Mouse (Mus musculus) ES-Bruce4 (cell line): ENCODE measurements at regions not wholly inside any gene's neighbourhood (a gene's known extent, or its start where the extent isn't known, plus 50 kb on each side); places are given as distances from the start of the nearest gene placed in this dataset.

Source experiments
- H3K27ac ChIP-seq: 2 replicates; pipeline ENCODE4 v1.5.1; 2012; ENCODE audit warnings: low read length, inconsistent platforms; ENCODE audit not compliant: insufficient read depth
- H3K27me3 ChIP-seq: 2 replicates; pipeline ENCODE4 v1.6.1; 2012; ENCODE audit warnings: mild to moderate bottlenecking, low read length, inconsistent platforms; ENCODE audit not compliant: control insufficient read depth, poor library complexity, insufficient read depth, severe bottlenecking
- H3K36me3 ChIP-seq: 2 replicates; pipeline ENCODE4 v1.6.1; 2012; ENCODE audit warnings: inconsistent platforms, mild to moderate bottlenecking, low read length, moderate library complexity; ENCODE audit not compliant: control insufficient read depth, poor library complexity, insufficient read depth, severe bottlenecking
- H3K4me1 ChIP-seq: one replicate; pipeline ENCODE4 v1.8.1; 2011; ENCODE audit warnings: low read length; ENCODE audit not compliant: control insufficient read depth, insufficient read depth
- H3K4me3 ChIP-seq: 2 replicates; pipeline ENCODE4 v1.5.1; 2011; ENCODE audit warnings: low read depth, mild to moderate bottlenecking, low read length
- H3K9ac ChIP-seq: 2 replicates; pipeline ENCODE4 v1.6.1; 2012; ENCODE audit warnings: low read depth, mild to moderate bottlenecking, inconsistent platforms; ENCODE audit not compliant: poor library complexity, severe bottlenecking
- H3K9me3 ChIP-seq: replicated peaks from 2 replicates; pipeline ENCODE4 v1.6.1; 2012; ENCODE audit warnings: mild to moderate bottlenecking, low read length, inconsistent platforms; ENCODE audit not compliant: control insufficient read depth, poor library complexity, insufficient read depth, severe bottlenecking
- CTCF ChIP-seq: IDR thresholded peaks from one replicate; pipeline ENCODE4 v1.8.1; 2011; ENCODE audit warnings: low read depth, low read length
- EP300 ChIP-seq: IDR thresholded peaks from 2 replicates; pipeline ENCODE4 v1.6.1; 2011; ENCODE audit warnings: low read depth, low read length; ENCODE audit not compliant: insufficient read depth
- POLR2A ChIP-seq: IDR thresholded peaks from one replicate; pipeline ENCODE4 v1.8.1; 2011; ENCODE audit warnings: low read length; ENCODE audit not compliant: insufficient read depth

DNA sequence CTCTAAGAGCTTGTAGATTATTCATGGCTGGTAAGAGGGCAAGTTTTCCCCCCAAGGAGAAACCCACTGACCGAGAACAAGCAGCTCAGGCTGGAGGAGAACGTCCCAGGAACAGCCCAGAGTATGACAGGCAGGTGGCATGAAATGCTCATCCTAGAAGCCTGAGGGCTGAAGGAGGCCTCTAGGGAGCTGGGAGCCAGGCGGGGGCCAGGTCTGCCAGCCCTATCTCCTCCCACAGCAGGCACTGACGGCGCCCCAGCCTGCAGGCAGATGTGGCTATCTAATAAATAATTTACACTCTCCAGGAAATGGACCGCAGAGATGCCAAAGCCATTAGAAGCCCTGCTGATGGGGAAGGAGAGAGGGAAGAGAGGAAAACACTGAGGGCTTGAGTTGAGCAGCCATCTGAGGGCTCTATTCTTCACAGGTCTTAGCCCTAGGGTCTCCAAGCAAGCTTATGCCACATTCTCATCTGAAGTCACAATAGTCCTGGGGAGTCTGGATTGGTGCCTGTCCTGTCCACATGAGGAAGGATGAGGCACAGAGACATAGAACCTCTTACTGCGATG lies 176.1 kb downstream of the Mycn start:
- Histone ChIP-seq H3K36me3 (no peaks in the 10 kb centered on the region), H3K4me1 (no peaks in the 10 kb centered on the region), H3K4me3 (no peak overlapping the region), H3K9me3 (0 out of 2 replicates have a peak, but pooled peaks cover 2% of the 10 kb centered on the region), H3K27me3 (no peaks in the 10 kb centered on the region), H3K27ac (no peak overlapping the region), H3K9ac (no peak overlapping the region)
- no peak for TF ChIP-seq POLR2A
- TF ChIP-seq EP300 = no peak
- TF ChIP-seq CTCF = no peak

DNA sequence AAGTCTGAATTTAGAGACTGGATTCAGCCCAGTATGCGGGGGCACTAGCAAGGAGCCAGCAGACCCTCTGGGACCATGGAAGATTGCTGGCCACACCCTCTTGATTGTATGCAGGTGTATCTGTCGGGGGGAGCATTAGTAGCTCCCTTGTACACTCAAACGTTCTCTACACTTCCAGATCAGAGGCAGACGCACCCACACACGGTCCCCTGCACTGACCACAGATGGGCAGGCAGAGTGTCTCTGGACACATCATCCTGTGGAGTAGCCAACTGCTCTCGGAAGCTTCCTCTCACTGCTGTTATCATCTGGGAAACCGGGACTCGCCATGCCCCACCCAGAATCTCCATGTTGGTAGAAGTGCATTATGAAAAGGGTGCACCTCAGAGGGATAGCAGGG lies 176.7 kb downstream of the Mycn start:
- H3K9me3 ChIP-seq = 0 out of 2 replicates have a peak, but pooled peaks cover 4% of the 10 kb centered on the region
- no peak overlapping the region for H3K4me3 ChIP-seq
- no peaks in the 10 kb centered on the region for H3K4me1 ChIP-seq
- H3K9ac ChIP-seq = no peak overlapping the region
- no peaks in the 10 kb centered on the region for H3K27me3 ChIP-seq
- no peak overlapping the region for H3K27ac ChIP-seq
- no peak for TF ChIP-seq POLR2A
- no peak for TF ChIP-seq CTCF
- no peak for TF ChIP-seq EP300
- H3K36me3 ChIP-seq = no peaks in the 10 kb centered on the region

DNA sequence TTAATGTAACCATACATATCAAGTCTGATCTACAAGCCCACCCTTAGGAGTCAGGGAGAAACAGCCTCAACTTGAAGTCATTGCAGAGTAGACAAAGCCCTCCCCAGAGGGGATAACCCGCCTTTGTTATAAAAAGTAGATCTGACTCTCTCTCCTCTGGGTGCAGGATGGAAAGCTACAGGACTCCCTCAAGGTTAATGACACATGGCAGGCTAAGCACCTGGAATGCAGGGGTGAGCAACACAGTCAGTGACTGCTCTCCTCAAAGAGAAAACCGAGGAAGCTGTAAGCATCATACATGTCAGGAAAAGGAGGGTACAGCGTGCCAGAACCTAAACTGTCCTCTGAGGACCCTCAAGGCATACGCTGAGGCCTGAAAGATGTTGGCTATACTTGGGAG lies 177.1 kb downstream of the Mycn start:
- H3K9ac ChIP-seq = no peak overlapping the region
- TF ChIP-seq EP300 (no peak), POLR2A (no peak)
- no peaks in the 10 kb centered on the region for H3K27me3 ChIP-seq
- no peaks in the 10 kb centered on the region for H3K4me1 ChIP-seq
- no peaks in the 10 kb centered on the region for H3K36me3 ChIP-seq
- no peak overlapping the region for H3K27ac ChIP-seq
- H3K4me3 ChIP-seq = no peak overlapping the region
- H3K9me3 ChIP-seq = 0 out of 2 replicates have a peak, but pooled peaks cover 4% of the 10 kb centered on the region

DNA sequence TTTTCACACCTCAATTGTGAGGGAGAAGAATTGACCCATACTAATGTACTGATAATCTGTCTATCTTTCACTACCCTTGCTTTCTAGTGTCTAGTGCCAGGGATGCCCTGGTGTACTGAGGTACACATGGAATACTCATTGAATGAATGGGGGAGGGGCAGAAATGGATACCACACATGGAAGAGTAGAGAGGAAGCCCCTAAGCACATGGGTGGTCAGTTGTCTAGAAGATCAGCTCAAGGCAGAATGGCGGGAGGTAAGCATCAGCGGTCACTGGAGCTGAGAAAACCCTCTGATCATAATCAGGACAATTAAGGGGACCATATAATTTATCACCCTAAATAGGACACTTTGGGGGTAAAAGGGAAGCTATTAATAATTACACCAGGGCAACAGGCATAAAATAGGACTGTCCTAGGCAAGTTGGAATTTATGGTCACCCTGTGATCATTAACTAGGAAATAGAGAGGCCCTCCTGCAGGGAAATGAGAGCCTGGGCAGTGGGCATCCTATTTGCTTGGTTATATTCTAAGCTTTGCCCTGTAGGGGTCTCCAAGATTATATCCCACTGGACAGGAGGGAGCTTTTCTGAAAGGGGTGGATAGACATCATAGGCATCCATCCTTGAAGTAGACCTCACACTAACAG lies 185.3 kb downstream of the Mycn start:
- Histone ChIP-seq H3K9ac (no peak overlapping the region), H3K4me3 (no peak overlapping the region), H3K27ac (no peak overlapping the region), H3K4me1 (no peaks in the 10 kb centered on the region), H3K9me3 (0 out of 2 replicates have a peak, but pooled peaks cover 4% of the 10 kb centered on the region), H3K27me3 (no peaks in the 10 kb centered on the region), H3K36me3 (no peaks in the 10 kb centered on the region)
- no peak for TF ChIP-seq POLR2A
- no peak for TF ChIP-seq EP300
- no peak for TF ChIP-seq CTCF

DNA sequence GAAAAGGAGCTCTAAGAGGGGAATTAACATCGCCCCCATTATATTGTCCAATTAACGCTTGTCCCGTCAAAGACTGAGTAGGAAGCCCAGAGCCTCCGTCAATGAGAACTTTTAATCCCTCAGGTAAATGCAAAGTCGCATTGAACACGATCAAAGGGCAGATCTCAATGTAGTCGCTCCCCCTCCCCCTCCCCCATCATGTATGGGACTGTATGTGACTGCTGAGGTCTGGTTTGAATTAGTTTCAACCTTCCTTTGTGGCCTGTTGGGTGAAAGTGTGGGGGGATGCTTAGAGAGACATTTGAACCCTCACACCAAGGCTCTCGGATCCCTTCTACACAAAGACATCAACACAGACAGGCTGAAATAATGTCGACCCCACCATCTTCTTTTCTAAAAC lies 187.9 kb downstream of the Mycn start:
- H3K9ac ChIP-seq = no peak overlapping the region
- H3K4me1 ChIP-seq = no peaks in the 10 kb centered on the region
- H3K27me3 ChIP-seq = no peaks in the 10 kb centered on the region
- H3K27ac ChIP-seq = no peak overlapping the region
- no peaks in the 10 kb centered on the region for H3K36me3 ChIP-seq
- TF ChIP-seq POLR2A = no peak
- no peak for TF ChIP-seq CTCF
- no peak for TF ChIP-seq EP300
- H3K4me3 ChIP-seq = no peak overlapping the region
- no peaks in the 10 kb centered on the region for H3K9me3 ChIP-seq

DNA sequence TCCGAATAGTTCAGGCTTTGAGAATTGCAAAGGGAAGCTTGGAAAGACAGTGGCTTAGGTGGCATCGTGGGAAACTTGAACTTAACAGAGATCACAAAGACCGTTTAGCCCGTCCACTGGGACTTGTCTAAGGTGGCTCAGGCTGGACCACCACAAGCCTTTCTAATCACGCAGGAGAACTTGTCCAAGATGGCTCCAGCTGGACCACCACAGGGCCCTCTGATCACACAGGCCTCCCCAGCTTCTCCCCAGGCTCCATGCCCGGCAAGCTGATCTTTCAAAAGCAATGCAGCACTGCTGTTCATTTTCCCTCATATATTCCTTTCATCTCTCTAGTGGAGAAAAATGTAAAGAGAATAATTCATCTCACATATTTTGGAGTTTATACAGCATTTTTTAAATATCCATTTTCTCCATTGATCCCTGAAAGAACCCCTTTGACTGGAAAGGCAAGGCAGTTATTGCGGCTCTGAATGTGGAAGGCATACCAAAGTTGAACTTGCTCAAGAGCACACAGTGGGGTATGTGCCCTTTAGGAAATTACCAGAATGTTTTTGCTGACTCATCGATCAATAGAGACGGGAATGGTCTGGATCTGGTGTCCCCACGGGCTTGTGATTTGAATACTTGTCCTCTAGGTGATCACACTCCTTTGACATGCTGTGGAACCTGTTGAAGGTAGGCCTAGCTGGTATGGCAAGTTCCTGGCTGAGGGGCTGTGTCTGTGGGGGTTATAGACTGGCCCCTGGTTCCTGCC lies 189.9 kb downstream of the Mycn start:
- H3K4me1 ChIP-seq = no peaks in the 10 kb centered on the region
- no peaks in the 10 kb centered on the region for H3K36me3 ChIP-seq
- H3K9ac ChIP-seq = no peak overlapping the region
- H3K27me3 ChIP-seq = no peaks in the 10 kb centered on the region
- no peak overlapping the region for H3K27ac ChIP-seq
- H3K9me3 ChIP-seq = no peaks in the 10 kb centered on the region
- TF ChIP-seq CTCF = no peak
- no peak for TF ChIP-seq EP300
- TF ChIP-seq POLR2A = no peak
- no peak overlapping the region for H3K4me3 ChIP-seq
